Mouse (Mus musculus): ENCODE measurements around the gene Tnfrsf17.
A peak's percentile ranks its signal among the peaks of the same experiment; 100 is the strongest.
"Not testable (repeated sequence)": the region's sequence is repeated elsewhere in the genome, so short reads cannot be mapped to it uniquely, and the experiment has no call there.

Tnfrsf17 gene

GRCm38 (mm10) chr16:11331030-11331429 is 17.4 kb downstream of the Tnfrsf17 start:
- no peak for DNase-seq (ENCODE audit: low spot score in 2 of 2)

- no peak for DNase-seq (ENCODE audit: low spot score in 2 of 2)
Measured at GRCm38 (mm10) chr16:11343292-11343815, 29.7 kb downstream of the Tnfrsf17 start.

GRCm38 (mm10) chr16:11351903-11352302 is 38.3 kb downstream of the Tnfrsf17 start:
- DNase-seq (ENCODE audit: low spot score in 2 of 2) = no peak

- no peak for DNase-seq (ENCODE audit: low spot score in 2 of 2)
Measured at GRCm38 (mm10) chr16:11359173-11359572, 45.6 kb downstream of the Tnfrsf17 start.

- DNase-seq (ENCODE audit: low spot score in 2 of 2) = no peak
Measured at GRCm38 (mm10) chr16:11359919-11360318, 46.3 kb downstream of the Tnfrsf17 start.

GRCm38 (mm10) chr16:11360576-11360975 is 47.0 kb downstream of the Tnfrsf17 start:
- DNase-seq (ENCODE audit: low spot score in 2 of 2) = not testable (repeated sequence)

- no peak for DNase-seq (ENCODE audit: low spot score in 2 of 2)
Measured at GRCm38 (mm10) chr16:11365626-11366025, 52.0 kb downstream of the Tnfrsf17 start.

- no peak for DNase-seq (ENCODE audit: low spot score in 2 of 2)
Measured at GRCm38 (mm10) chr16:11366851-11367250, 53.2 kb downstream of the Tnfrsf17 start.

- DNase-seq (ENCODE audit: low spot score in 2 of 2) = no peak
Measured at GRCm38 (mm10) chr16:11368412-11368811, 54.8 kb downstream of the Tnfrsf17 start.

- DNase-seq (ENCODE audit: low spot score in 2 of 2) = no peak
Measured at GRCm38 (mm10) chr16:11369162-11369561, 55.5 kb downstream of the Tnfrsf17 start.

GRCm38 (mm10) chr16:11369642-11370041 is 56.0 kb downstream of the Tnfrsf17 start:
- DNase-seq (ENCODE audit: low spot score in 2 of 2) = peak in 1 of 2 experiments; percentile 32

Measured in cerebellum, postnatal 4 days (tissue).